Mouse (Mus musculus): ENCODE results near the gene Tnfrsf18. TPM values are rescaled to one million over a fixed set of nuclear protein-coding genes. Genes with fewer than 3 reads are reported as not detected.

The Tnfrsf18 gene
- polyA plus RNA-seq, 1 experiment from 2014 or later, result 3.3 TPM

GRCm38 (mm10) chr4:156013637-156014036 lies 12.3 kb upstream of the Tnfrsf18 start, which contains the start of gene Tnfrsf4:
Gene Tnfrsf4, plus strand, starts transcription at chr4:156013843.
- H3K36me3 ChIP-seq (ENCODE audit: control insufficient read depth, insufficient read depth, low read length), result peaks cover 18% of the 10 kb centered on the region
- no peaks in the 10 kb centered on the region for H3K9me3 ChIP-seq (ENCODE audit: control insufficient read depth, low read length)

GRCm38 (mm10) chr4:156014436-156014835 lies 11.5 kb upstream of the Tnfrsf18 start:
- Histone ChIP-seq H3K4me2 (replicated peaks; ENCODE audit: low read depth) (no peak overlapping the region), H3K9me3 (ENCODE audit: control insufficient read depth, low read length) (no peaks in the 10 kb centered on the region), H3K36me3 (ENCODE audit: control insufficient read depth, insufficient read depth, low read length) (peaks cover 12% of the 10 kb centered on the region; the same call in 1 of the 2 replicates), H3K27ac (replicated peaks) (no peak overlapping the region), H3K27me3 (ENCODE audit: control insufficient read depth, insufficient read depth, low read length) (no peaks in the 10 kb centered on the region), H3K4me3 (ENCODE audit: low read depth, low read length) (no peak overlapping the region), H3K4me1 (replicated peaks; ENCODE audit: control insufficient read depth, insufficient read depth) (no peaks in the 10 kb centered on the region), H3K9ac (ENCODE audit: low read length) (no peak overlapping the region)
- DNase-seq (ENCODE audit: low spot score) (no peak), ATAC-seq (ENCODE audit: low FRiP score, low TSS enrichment) (no peak)
- TF ChIP-seq EP300 (optimal IDR thresholded peaks at IDR 0.05) (no peak), CTCF (IDR thresholded peaks at IDR 0.05; ENCODE audit: low read depth) (no peak)
- WGBS, result 87% methylated on average over 2 of the region's 2 CpGs

More at GRCm38 (mm10) chr4:156013637-156014036, 12.3 kb upstream of the Tnfrsf18 start, which contains the start of gene Tnfrsf4:
- WGBS, result 61% methylated on average over 8 of the region's 8 CpGs
- Histone ChIP-seq H3K27ac (replicated peaks) (no peak within 1 kb of the TSS), H3K4me2 (replicated peaks; ENCODE audit: low read depth) (no peak within 1 kb of the TSS), H3K9ac (ENCODE audit: low read length) (no peak within 1 kb of the TSS), H3K4me3 (ENCODE audit: low read depth, low read length) (no peak within 1 kb of the TSS), H3K4me1 (replicated peaks; ENCODE audit: control insufficient read depth, insufficient read depth) (no peaks in the 10 kb centered on the region), H3K27me3 (ENCODE audit: control insufficient read depth, insufficient read depth, low read length) (no peaks in the 10 kb centered on the region)
- TF ChIP-seq CTCF (IDR thresholded peaks at IDR 0.05; ENCODE audit: low read depth) (no peak), EP300 (optimal IDR thresholded peaks at IDR 0.05) (no peak)
- no peak for DNase-seq (ENCODE audit: low spot score)
- peak; percentile 28; the same call in 1 of the 2 replicates for ATAC-seq (ENCODE audit: low FRiP score, low TSS enrichment)

GRCm38 (mm10) chr4:156019771-156020170 lies 6.2 kb upstream of the Tnfrsf18 start:
- TF ChIP-seq CTCF (IDR thresholded peaks at IDR 0.05; ENCODE audit: low read depth) (no peak), EP300 (optimal IDR thresholded peaks at IDR 0.05) (no peak)
- no peak overlapping the region for H3K27ac ChIP-seq (replicated peaks)
- ATAC-seq (ENCODE audit: low FRiP score, low TSS enrichment) (no peak), DNase-seq (ENCODE audit: low spot score) (no peak)
- no peak overlapping the region for H3K4me3 ChIP-seq (ENCODE audit: low read depth, low read length)
- no peak overlapping the region for H3K9ac ChIP-seq (ENCODE audit: low read length)
- no peaks in the 10 kb centered on the region for H3K9me3 ChIP-seq (ENCODE audit: control insufficient read depth, low read length)
- no peaks in the 10 kb centered on the region; the same call in 1 of the 2 replicates for H3K36me3 ChIP-seq (ENCODE audit: control insufficient read depth, insufficient read depth, low read length)
- no peaks in the 10 kb centered on the region for H3K27me3 ChIP-seq (ENCODE audit: control insufficient read depth, insufficient read depth, low read length)
- 92% methylated on average over 12 of the region's 12 CpGs for WGBS
- no peak overlapping the region for H3K4me2 ChIP-seq (replicated peaks; ENCODE audit: low read depth)
- no peaks in the 10 kb centered on the region for H3K4me1 ChIP-seq (replicated peaks; ENCODE audit: control insufficient read depth, insufficient read depth)

- H3K4me1 ChIP-seq (replicated peaks; ENCODE audit: control insufficient read depth, insufficient read depth), result no peaks in the 10 kb centered on the region
- 52% methylated on average over 3 of the region's 3 CpGs for WGBS
- no peak for TF ChIP-seq EP300 (optimal IDR thresholded peaks at IDR 0.05)
- no peak for TF ChIP-seq CTCF (IDR thresholded peaks at IDR 0.05; ENCODE audit: low read depth)
- H3K9me3 ChIP-seq (ENCODE audit: control insufficient read depth, low read length), result no peaks in the 10 kb centered on the region
- no peak overlapping the region for H3K4me2 ChIP-seq (replicated peaks; ENCODE audit: low read depth)
- H3K27ac ChIP-seq (replicated peaks), result no peak overlapping the region
- H3K27me3 ChIP-seq (ENCODE audit: control insufficient read depth, insufficient read depth, low read length), result no peaks in the 10 kb centered on the region
- H3K9ac ChIP-seq (ENCODE audit: low read length), result no peak overlapping the region
- ATAC-seq (ENCODE audit: low FRiP score, low TSS enrichment) (no peak), DNase-seq (ENCODE audit: low spot score) (no peak)
- no peak overlapping the region for H3K4me3 ChIP-seq (ENCODE audit: low read depth, low read length)
- H3K36me3 ChIP-seq (ENCODE audit: control insufficient read depth, insufficient read depth, low read length), result no peaks in the 10 kb centered on the region
These were observed 4.6 kb upstream of the Tnfrsf18 start for GRCm38 (mm10) chr4:156021381-156021780.

- H3K9ac ChIP-seq (ENCODE audit: low read length), result no peak overlapping the region
- H3K27ac ChIP-seq (replicated peaks), result no peak overlapping the region
- no peaks in the 10 kb centered on the region for H3K36me3 ChIP-seq (ENCODE audit: control insufficient read depth, insufficient read depth, low read length)
- 50% methylated on average over 9 of the region's 9 CpGs for WGBS
- no peak for ATAC-seq (ENCODE audit: low FRiP score, low TSS enrichment)
- no peak overlapping the region for H3K4me3 ChIP-seq (ENCODE audit: low read depth, low read length)
- DNase-seq (ENCODE audit: low spot score), result no peak
- H3K27me3 ChIP-seq (ENCODE audit: control insufficient read depth, insufficient read depth, low read length), result no peaks in the 10 kb centered on the region
- H3K4me2 ChIP-seq (replicated peaks; ENCODE audit: low read depth), result no peak overlapping the region
- no peak for TF ChIP-seq CTCF (IDR thresholded peaks at IDR 0.05; ENCODE audit: low read depth)
- no peak for TF ChIP-seq EP300 (optimal IDR thresholded peaks at IDR 0.05)
- no peaks in the 10 kb centered on the region for H3K4me1 ChIP-seq (replicated peaks; ENCODE audit: control insufficient read depth, insufficient read depth)
- H3K9me3 ChIP-seq (ENCODE audit: control insufficient read depth, low read length), result no peaks in the 10 kb centered on the region
These were observed 4.0 kb upstream of the Tnfrsf18 start for GRCm38 (mm10) chr4:156021942-156022419.

GRCm38 (mm10) chr4:156023520-156023919 lies 2.4 kb upstream of the Tnfrsf18 start:
- 78% methylated on average over 9 of the region's 9 CpGs for WGBS
- no peaks in the 10 kb centered on the region for H3K4me1 ChIP-seq (replicated peaks; ENCODE audit: control insufficient read depth, insufficient read depth)
- H3K4me2 ChIP-seq (replicated peaks; ENCODE audit: low read depth), result no peak overlapping the region

More at GRCm38 (mm10) chr4:156023520-156023919, 2.4 kb upstream of the Tnfrsf18 start:
- Histone ChIP-seq H3K27ac (replicated peaks) (no peak overlapping the region), H3K27me3 (ENCODE audit: control insufficient read depth, insufficient read depth, low read length) (no peaks in the 10 kb centered on the region), H3K36me3 (ENCODE audit: control insufficient read depth, insufficient read depth, low read length) (no peaks in the 10 kb centered on the region), H3K9me3 (ENCODE audit: control insufficient read depth, low read length) (no peaks in the 10 kb centered on the region), H3K4me3 (ENCODE audit: low read depth, low read length) (no peak overlapping the region), H3K9ac (ENCODE audit: low read length) (no peak overlapping the region)
- ATAC-seq (ENCODE audit: low FRiP score, low TSS enrichment), result no peak
- TF ChIP-seq EP300 (optimal IDR thresholded peaks at IDR 0.05) (no peak), CTCF (IDR thresholded peaks at IDR 0.05; ENCODE audit: low read depth) (no peak)
- DNase-seq (ENCODE audit: low spot score), result no peak

Data from stomach, postnatal 0 days (tissue).